14 mouse cellular contexts compared by ENCODE assay signal in the genomic region with DNA sequence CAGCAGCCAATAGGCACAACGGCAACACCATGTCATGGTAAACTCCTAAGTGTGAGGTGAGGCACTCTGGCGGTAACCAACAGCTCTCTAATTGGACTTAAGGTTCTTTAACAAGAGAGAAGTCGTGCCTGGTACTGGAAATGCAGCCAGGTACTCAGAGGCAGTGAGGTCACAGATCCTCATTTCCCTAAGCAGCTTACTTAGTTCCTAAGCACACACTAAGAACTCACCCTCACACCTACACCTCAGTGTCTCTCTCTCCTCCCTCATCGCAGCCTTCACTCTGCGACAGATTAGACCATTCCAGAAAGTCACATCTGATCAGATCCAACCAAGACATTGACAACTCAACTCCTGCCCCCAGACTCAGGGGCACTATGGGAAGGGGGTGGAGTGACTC.
"Had no signal": no experiment of that assay in that cellular context is flagged by ENCODE, and none has a peak within 500 bp of the region (broad histone marks: within the 10 kb centered on the region; RNA-seq: fewer than 3 reads in every experiment).

No protein-coding gene starts in this region.

- ATAC-seq: liver, embryonic 12.5 days; liver, postnatal 0 days; lung, postnatal 0 days; midbrain, embryonic 13.5 days; midbrain, embryonic 15.5 days; midbrain, embryonic 16.5 days had no signal

- DNase-seq: left cerebral cortex, postnatal 4 days; liver; liver, embryonic 13.5 days; liver, postnatal 0 days; lung, adult 2 months; lung, embryonic 14.5 days; lung, postnatal 10 days; lung, postnatal 14 days; midbrain, embryonic 14.5 days had no signal
